Mouse (Mus musculus) lung, embryonic 16.5 days (tissue): ENCODE data around the gene C530025M09Rik. TPM values are rescaled to one million over a fixed set of nuclear protein-coding genes. Genes with fewer than 3 reads are reported as not detected.

ENCODE experiments used
- ATAC-seq: fragments of 200-750 bp; cut with Nextera tagmentation; 2 replicates; pipeline ENCODE4 v1.8.0; 2017; ENCODE audit warnings: low read depth, mild to moderate bottlenecking, moderate library complexity
- H3K27ac ChIP-seq: fragments of 300-500 bp; sonication (generic); 2 replicates; pipeline ENCODE4 v1.5.1; 2014; ENCODE audit warnings: mild to moderate bottlenecking, control low read depth, low read length
- H3K27me3 ChIP-seq: fragments of 300-500 bp; sonication (generic); 2 replicates; pipeline ENCODE4 v1.6.1; 2014; ENCODE audit warnings: low read depth, low read length, mixed read lengths; ENCODE audit not compliant: control insufficient read depth, insufficient read depth
- H3K36me3 ChIP-seq: fragments of 300-500 bp; sonication (generic); 2 replicates; pipeline ENCODE4 v1.6.1; 2014; ENCODE audit warnings: low read length; ENCODE audit not compliant: control insufficient read depth, insufficient read depth
- H3K4me1 ChIP-seq: fragments of 300-500 bp; sonication (generic); replicated peaks from 2 replicates; pipeline ENCODE4 v1.6.1; 2014; ENCODE audit warnings: low read length, mixed read lengths; ENCODE audit not compliant: control insufficient read depth, insufficient read depth
- H3K4me2 ChIP-seq: fragments of 300-500 bp; sonication (generic); 2 replicates; pipeline ENCODE4 v1.6.1; 2014; ENCODE audit warnings: low read depth, low read length, control low read depth
- H3K4me3 ChIP-seq: fragments of 300-500 bp; sonication (generic); 2 replicates; pipeline ENCODE4 v1.5.1; 2014; ENCODE audit warnings: mild to moderate bottlenecking, low read length, control low read depth
- H3K9ac ChIP-seq: fragments of 300-500 bp; sonication (generic); 2 replicates; pipeline ENCODE4 v1.6.1; 2014; ENCODE audit warnings: low read length, control low read depth
- H3K9me3 ChIP-seq: fragments of 300-500 bp; sonication (generic); 2 replicates; pipeline ENCODE4 v1.6.1; 2016; ENCODE audit warnings: low read length; ENCODE audit not compliant: control insufficient read depth
- WGBS: fragments of 180-500 bp; shearing (Covaris S2); extraction: QIAGEN DNeasy Blood & Tissue Kit; methylation state at CpG from one replicate; pipeline ENCODE4 v1.1.7; 2014; 5-methylcytosine and 5-hydroxymethylcytosine counted together
- polyA plus RNA-seq: library from polyadenylated mRNA; unstranded; fragments of >200 nt; fragmentation: Nextera tagmentation; extraction: Ambion mirVana; gene quantifications from 2 replicates; pipeline ENCODE4 v1.2.1, GENCODE M21; 2015

The C530025M09Rik gene
- polyA plus RNA-seq, 1 experiment from 2014 or later, result 0.23 TPM

- Histone ChIP-seq H3K9me3 (no peaks in the 10 kb centered on the region), H3K36me3 (no peaks in the 10 kb centered on the region), H3K4me3 (no peak overlapping the region), H3K9ac (no peak overlapping the region), H3K4me2 (no peak overlapping the region), H3K27ac (no peak overlapping the region), H3K27me3 (no peaks in the 10 kb centered on the region), H3K4me1 (no peaks in the 10 kb centered on the region)
- ATAC-seq, result no peak
- 77% methylated on average over 3 of the region's 3 CpGs for WGBS
Observed at GRCm38 (mm10) chr2:149819751-149820150, 11.3 kb downstream of the C530025M09Rik start.

GRCm38 (mm10) chr2:149818395-149818794 is 12.6 kb downstream of the C530025M09Rik start:
- Histone ChIP-seq H3K27ac (no peak overlapping the region), H3K36me3 (no peaks in the 10 kb centered on the region), H3K4me2 (no peak overlapping the region), H3K4me3 (no peak overlapping the region), H3K9me3 (no peaks in the 10 kb centered on the region), H3K27me3 (no peaks in the 10 kb centered on the region), H3K9ac (no peak overlapping the region), H3K4me1 (no peaks in the 10 kb centered on the region)
- ATAC-seq, result no peak
- WGBS, result 60% methylated on average over 3 of the region's 3 CpGs

GRCm38 (mm10) chr2:149812899-149813298 is 18.1 kb downstream of the C530025M09Rik start:
- no peaks in the 10 kb centered on the region for H3K4me1 ChIP-seq
- H3K9me3 ChIP-seq, result no peaks in the 10 kb centered on the region
- H3K9ac ChIP-seq, result no peak overlapping the region
- no peak overlapping the region for H3K27ac ChIP-seq
- no peak overlapping the region for H3K4me2 ChIP-seq
- WGBS, result 73% methylated on average over 2 of the region's 2 CpGs
- no peaks in the 10 kb centered on the region for H3K36me3 ChIP-seq
- H3K27me3 ChIP-seq, result no peaks in the 10 kb centered on the region
- no peak for ATAC-seq
- H3K4me3 ChIP-seq, result no peak overlapping the region

GRCm38 (mm10) chr2:149805256-149805655 is 25.8 kb downstream of the C530025M09Rik start:
- Histone ChIP-seq H3K27ac (no peak overlapping the region), H3K9ac (no peak overlapping the region), H3K4me2 (no peak overlapping the region), H3K36me3 (no peaks in the 10 kb centered on the region), H3K9me3 (no peaks in the 10 kb centered on the region), H3K4me1 (no peaks in the 10 kb centered on the region), H3K4me3 (no peak overlapping the region), H3K27me3 (no peaks in the 10 kb centered on the region)
- 88% methylated on average over 2 of the region's 2 CpGs for WGBS
- ATAC-seq, result no peak

- no peaks in the 10 kb centered on the region for H3K4me1 ChIP-seq
- no peaks in the 10 kb centered on the region for H3K27me3 ChIP-seq
- no peak overlapping the region for H3K4me3 ChIP-seq
- H3K9ac ChIP-seq, result no peak overlapping the region
- no peak overlapping the region for H3K4me2 ChIP-seq
- peak; percentile 81 for ATAC-seq
- H3K9me3 ChIP-seq, result no peaks in the 10 kb centered on the region
- WGBS, result 52% methylated on average over 3 of the region's 3 CpGs
- H3K36me3 ChIP-seq, result no peaks in the 10 kb centered on the region
- no peak overlapping the region for H3K27ac ChIP-seq
Observed at GRCm38 (mm10) chr2:149804599-149805140, 26.3 kb downstream of the C530025M09Rik start.

GRCm38 (mm10) chr2:149798613-149799012 is 32.4 kb downstream of the C530025M09Rik start:
- Histone ChIP-seq H3K4me3 (no peak overlapping the region), H3K36me3 (no peaks in the 10 kb centered on the region), H3K27ac (no peak overlapping the region), H3K27me3 (no peaks in the 10 kb centered on the region), H3K9ac (no peak overlapping the region), H3K4me2 (no peak overlapping the region), H3K9me3 (no peaks in the 10 kb centered on the region), H3K4me1 (no peaks in the 10 kb centered on the region)
- ATAC-seq, result peak; percentile 72
- WGBS, result 8% methylated on average over 3 of the region's 3 CpGs

Other genes starting within 250 kb of the C530025M09Rik start
- gene Syndig1, start 2.0 kb downstream of the C530025M09Rik start, polyA plus RNA-seq, result 3.7 and 4.7 TPM in 2 replicates